Mouse (Mus musculus): ENCODE data around the gene Plpp6.

Plpp6 gene

GRCm38 (mm10) chr19:28963842-28964551 lies at the start of gene Plpp6:
Plpp6 (plus strand) TSS chr19:28963953.
- peak; percentile 85 for DNase-seq

- no peak for DNase-seq
Observed at GRCm38 (mm10) chr19:28914598-28914997, 49.2 kb upstream of the Plpp6 start.

- no peak for DNase-seq
Observed at GRCm38 (mm10) chr19:28915602-28916250, 48.0 kb upstream of the Plpp6 start.

GRCm38 (mm10) chr19:28916492-28916891 lies 47.3 kb upstream of the Plpp6 start:
- no peak for DNase-seq

- DNase-seq: no peak
Observed at GRCm38 (mm10) chr19:28917839-28918238, 45.9 kb upstream of the Plpp6 start.

- DNase-seq: no peak
Observed at GRCm38 (mm10) chr19:28926366-28926765, 37.4 kb upstream of the Plpp6 start.

- no peak for DNase-seq
Observed at GRCm38 (mm10) chr19:28927396-28927795, 36.4 kb upstream of the Plpp6 start.

GRCm38 (mm10) chr19:28929034-28929433 lies 34.7 kb upstream of the Plpp6 start:
- DNase-seq: no peak

GRCm38 (mm10) chr19:28934897-28935296 lies 28.9 kb upstream of the Plpp6 start:
- DNase-seq: no peak

GRCm38 (mm10) chr19:28940135-28940874 lies 23.4 kb upstream of the Plpp6 start:
- DNase-seq: no peak

- no peak for DNase-seq
Observed at GRCm38 (mm10) chr19:28941271-28941670, 22.5 kb upstream of the Plpp6 start.

GRCm38 (mm10) chr19:28946782-28947181 lies 17.0 kb upstream of the Plpp6 start:
- DNase-seq: no peak

GRCm38 (mm10) chr19:28947311-28947710 lies 16.4 kb upstream of the Plpp6 start:
- DNase-seq: no peak

- no peak for DNase-seq
Observed at GRCm38 (mm10) chr19:28951251-28951650, 12.5 kb upstream of the Plpp6 start.

- DNase-seq: no peak
Observed at GRCm38 (mm10) chr19:28963113-28963512, 640 bp upstream of the Plpp6 start.

- DNase-seq: no peak
Observed at GRCm38 (mm10) chr19:28963513-28963841, 276 bp upstream of the Plpp6 start.

- DNase-seq: no peak
Observed at GRCm38 (mm10) chr19:28964552-28964903, 775 bp downstream of the Plpp6 start.

GRCm38 (mm10) chr19:28967652-28968051 lies 3.9 kb downstream of the Plpp6 start, which contains the start of gene 4430402I18Rik:
4430402I18Rik (minus strand) TSS chr19:28967800.
- DNase-seq: no peak

- DNase-seq: no peak
Observed at GRCm38 (mm10) chr19:28968178-28968577, 4.4 kb downstream of the Plpp6 start.

GRCm38 (mm10) chr19:28969231-28969630 lies 5.5 kb downstream of the Plpp6 start:
- DNase-seq: no peak

- no peak for DNase-seq
Observed at GRCm38 (mm10) chr19:28970251-28970650, 6.5 kb downstream of the Plpp6 start.

GRCm38 (mm10) chr19:28974862-28975611 lies 11.3 kb downstream of the Plpp6 start:
- DNase-seq: peak; percentile 56

GRCm38 (mm10) chr19:28982617-28983016 lies 18.9 kb downstream of the Plpp6 start:
- no peak for DNase-seq

All from cerebellum, adult 8-10 months (tissue).